Mouse (Mus musculus): ENCODE data around the gene Cir1.
A peak's percentile ranks its signal among the peaks of the same experiment; 100 is the strongest.

Cir1 gene

GRCm38 (mm10) chr2:73301979-73302378, 10.5 kb downstream of the Cir1 start:
- no peak for DNase-seq (ENCODE audit: low read depth, low spot score)

GRCm38 (mm10) chr2:73298841-73299240, 13.7 kb downstream of the Cir1 start:
- no peak for DNase-seq (ENCODE audit: low read depth, low spot score)

GRCm38 (mm10) chr2:73298154-73298553, 14.3 kb downstream of the Cir1 start:
- no peak for DNase-seq (ENCODE audit: low read depth, low spot score)

- no peak for DNase-seq (ENCODE audit: low read depth, low spot score)
Measured at GRCm38 (mm10) chr2:73295023-73295422, 17.5 kb downstream of the Cir1 start.

- DNase-seq (ENCODE audit: low read depth, low spot score): no peak
Measured at GRCm38 (mm10) chr2:73291130-73291529, 21.4 kb downstream of the Cir1 start.

GRCm38 (mm10) chr2:73285630-73286029, 26.9 kb downstream of the Cir1 start:
- peak; percentile 69 for DNase-seq (ENCODE audit: low read depth, low spot score)

GRCm38 (mm10) chr2:73281707-73282106, 30.8 kb downstream of the Cir1 start:
- peak; percentile 43 for DNase-seq (ENCODE audit: low read depth, low spot score)

- peak; percentile 31 for DNase-seq (ENCODE audit: low read depth, low spot score)
Measured at GRCm38 (mm10) chr2:73281048-73281661, 31.3 kb downstream of the Cir1 start.

GRCm38 (mm10) chr2:73280356-73281047, 32.0 kb downstream of the Cir1 start:
- DNase-seq (ENCODE audit: low read depth, low spot score): peak; percentile 21

GRCm38 (mm10) chr2:73279271-73280038, 33.0 kb downstream of the Cir1 start:
- peak; percentile 53 for DNase-seq (ENCODE audit: low read depth, low spot score)

GRCm38 (mm10) chr2:73278869-73279268, 33.6 kb downstream of the Cir1 start:
- no peak for DNase-seq (ENCODE audit: low read depth, low spot score)

- DNase-seq (ENCODE audit: low read depth, low spot score): peak; percentile 93
Measured at GRCm38 (mm10) chr2:73278131-73278854, 34.2 kb downstream of the Cir1 start.

GRCm38 (mm10) chr2:73277709-73278075, 34.8 kb downstream of the Cir1 start:
- DNase-seq (ENCODE audit: low read depth, low spot score): peak; percentile 67

- peak; percentile 65 for DNase-seq (ENCODE audit: low read depth, low spot score)
Measured at GRCm38 (mm10) chr2:73277021-73277708, 35.3 kb downstream of the Cir1 start.

GRCm38 (mm10) chr2:73276141-73276571, 36.3 kb downstream of the Cir1 start:
- peak; percentile 81 for DNase-seq (ENCODE audit: low read depth, low spot score)

GRCm38 (mm10) chr2:73275261-73276040, 37.0 kb downstream of the Cir1 start:
- no peak for DNase-seq (ENCODE audit: low read depth, low spot score)

GRCm38 (mm10) chr2:73274119-73274920, 38.2 kb downstream of the Cir1 start:
- DNase-seq (ENCODE audit: low read depth, low spot score): peak; percentile 69

GRCm38 (mm10) chr2:73273249-73274118, 39.0 kb downstream of the Cir1 start:
- DNase-seq (ENCODE audit: low read depth, low spot score): peak; percentile 45
